10 mouse cellular contexts compared by ENCODE assay signal in genomic region chr8:90894231-90894914, GRCm38 (mm10).
A peak's percentile ranks its signal among the peaks of the same experiment; 100 is the strongest.
DNase-seq lines count a peak whose midpoint lies in the region; ATAC-seq lines count a peak whose summit lies in the region.
"Had no signal": no experiment of that assay in that cellular context is flagged by ENCODE, and none has a peak within 500 bp of the region (broad histone marks: within the 10 kb centered on the region; RNA-seq: fewer than 3 reads in every experiment).

No protein-coding gene starts in this region.

- ATAC-seq in forebrain, embryonic 15.5 days (replicated peaks), result no peak
- peak; percentile 52; the same call in 1 of the 2 replicates for ATAC-seq in lung, embryonic 15.5 days (ENCODE audit: borderline replicate concordance, extremely low read depth, low FRiP score, low TSS enrichment)
- ATAC-seq in granulocyte monocyte progenitor cell, adult 5-6 weeks (replicated peaks; ENCODE audit: poor library complexity, severe bottlenecking), result 0 out of 2 replicates have a peak, but pooled peaks have one; percentile 17
- no peak for ATAC-seq in stomach, embryonic 15.5 days (ENCODE audit: insufficient read depth, low FRiP score, low read depth)
- ATAC-seq in liver, embryonic 12.5 days, result no peak

- H3K4me2 ChIP-seq in forebrain, embryonic 15.5 days (replicated peaks), result no peak overlapping the region
- H3K4me2 ChIP-seq in lung, embryonic 15.5 days, result peak overlapping the region; percentile 10; the same call in 1 of the 2 replicates
- no peak overlapping the region; the same call in 1 of the 2 replicates for H3K4me2 ChIP-seq in stomach, embryonic 15.5 days
- no peak overlapping the region for H3K4me2 ChIP-seq in liver, embryonic 12.5 days

- no peak overlapping the region; the same call in 1 of the 2 replicates for H3K9ac ChIP-seq in forebrain, embryonic 15.5 days (replicated peaks)
- H3K9ac ChIP-seq in lung, embryonic 15.5 days, result no peak overlapping the region
- no peak overlapping the region for H3K9ac ChIP-seq in stomach, embryonic 15.5 days
- no peak overlapping the region for H3K9ac ChIP-seq in liver, embryonic 12.5 days

- peak overlapping the region; percentile 73 for H3K27ac ChIP-seq in forebrain, embryonic 15.5 days (replicated peaks)
- H3K27ac ChIP-seq in forebrain, embryonic 10.5 days, result no peak overlapping the region
- H3K27ac ChIP-seq in lung, embryonic 15.5 days, result peak overlapping the region; percentile 20; the same call in 1 of the 2 replicates
- peak overlapping the region; percentile 33; the same call in 1 of the 2 replicates for H3K27ac ChIP-seq in stomach, embryonic 15.5 days
- H3K27ac ChIP-seq in liver, embryonic 12.5 days, result no peak overlapping the region

- H3K36me3 ChIP-seq in forebrain, embryonic 15.5 days, result no peaks in the 10 kb centered on the region
- H3K36me3 ChIP-seq in forebrain, embryonic 10.5 days (replicated peaks), result peaks cover 4% of the 10 kb centered on the region
- no peaks in the 10 kb centered on the region for H3K36me3 ChIP-seq in lung, embryonic 15.5 days
- no peaks in the 10 kb centered on the region for H3K36me3 ChIP-seq in stomach, embryonic 15.5 days
- H3K36me3 ChIP-seq in liver, embryonic 12.5 days, result no peaks in the 10 kb centered on the region

- WGBS in forebrain, embryonic 15.5 days, result 44% methylated on average over 14 of the region's 14 CpGs
- WGBS in forebrain, embryonic 10.5 days, result 87% methylated on average over 14 of the region's 14 CpGs
- 24% methylated on average over 14 of the region's 14 CpGs for WGBS in lung, embryonic 15.5 days
- WGBS in stomach, embryonic 15.5 days, result 34% methylated on average over 14 of the region's 14 CpGs
- 63% methylated on average over 14 of the region's 14 CpGs for WGBS in liver, embryonic 12.5 days (ENCODE audit: insufficient replicate concordance)

- no peaks in the 10 kb centered on the region for H3K27me3 ChIP-seq in forebrain, embryonic 15.5 days
- H3K27me3 ChIP-seq in forebrain, embryonic 10.5 days (ENCODE audit: poor library complexity, severe bottlenecking), result no peaks in the 10 kb centered on the region
- H3K27me3 ChIP-seq in lung, embryonic 15.5 days, result no peaks in the 10 kb centered on the region
- H3K27me3 ChIP-seq in stomach, embryonic 15.5 days (replicated peaks), result no peaks in the 10 kb centered on the region
- H3K27me3 ChIP-seq in liver, embryonic 12.5 days (replicated peaks), result no peaks in the 10 kb centered on the region

- DNase-seq in forebrain, embryonic 10.5 days (ENCODE audit: extremely low spot score, low spot score), result no peak
- DNase-seq in lung, adult 18-20 months, result no peak
- DNase-seq in kidney, postnatal 14 days, result no peak
- DNase-seq: kidney, adult 18-20 months; retina, postnatal 1 day had no signal

- peaks cover 9% of the 10 kb centered on the region for H3K4me1 ChIP-seq in forebrain, embryonic 15.5 days
- H3K4me1 ChIP-seq in forebrain, embryonic 10.5 days, result peaks cover 31% of the 10 kb centered on the region
- H3K4me1 ChIP-seq in lung, embryonic 15.5 days, result peaks cover 20% of the 10 kb centered on the region
- peaks cover 9% of the 10 kb centered on the region for H3K4me1 ChIP-seq in stomach, embryonic 15.5 days
- peaks cover 6% of the 10 kb centered on the region; the same call in 1 of the 2 replicates for H3K4me1 ChIP-seq in liver, embryonic 12.5 days

- H3K9me3 ChIP-seq in forebrain, embryonic 15.5 days, result no peaks in the 10 kb centered on the region
- H3K9me3 ChIP-seq in forebrain, embryonic 10.5 days, result no peaks in the 10 kb centered on the region
- H3K9me3 ChIP-seq in lung, embryonic 15.5 days, result no peaks in the 10 kb centered on the region
- H3K9me3 ChIP-seq in stomach, embryonic 15.5 days, result no peaks in the 10 kb centered on the region
- no peaks in the 10 kb centered on the region for H3K9me3 ChIP-seq in liver, embryonic 12.5 days (replicated peaks)

- H3K4me3 ChIP-seq in forebrain, embryonic 15.5 days, result no peak overlapping the region
- no peak overlapping the region for H3K4me3 ChIP-seq in forebrain, embryonic 10.5 days
- H3K4me3 ChIP-seq in lung, embryonic 15.5 days, result no peak overlapping the region
- H3K4me3 ChIP-seq in stomach, embryonic 15.5 days (replicated peaks), result no peak overlapping the region
- no peak overlapping the region for H3K4me3 ChIP-seq in liver, embryonic 12.5 days

Comparison
In these comparisons a context has a peak if more than half of its experiments do, and no peak if none do; other contexts are left out.
1. H3K27ac ChIP-seq: peak in forebrain, embryonic 15.5 days (single experiment), lung, embryonic 15.5 days (single experiment) and stomach, embryonic 15.5 days (single experiment); none in forebrain, embryonic 10.5 days (single experiment) and liver, embryonic 12.5 days (single experiment).
2. ATAC-seq: peak in lung, embryonic 15.5 days (single experiment) and granulocyte monocyte progenitor cell, adult 5-6 weeks (single experiment); none in forebrain, embryonic 15.5 days (single experiment), stomach, embryonic 15.5 days (single experiment) and liver, embryonic 12.5 days (single experiment).